In the genomic region with DNA sequence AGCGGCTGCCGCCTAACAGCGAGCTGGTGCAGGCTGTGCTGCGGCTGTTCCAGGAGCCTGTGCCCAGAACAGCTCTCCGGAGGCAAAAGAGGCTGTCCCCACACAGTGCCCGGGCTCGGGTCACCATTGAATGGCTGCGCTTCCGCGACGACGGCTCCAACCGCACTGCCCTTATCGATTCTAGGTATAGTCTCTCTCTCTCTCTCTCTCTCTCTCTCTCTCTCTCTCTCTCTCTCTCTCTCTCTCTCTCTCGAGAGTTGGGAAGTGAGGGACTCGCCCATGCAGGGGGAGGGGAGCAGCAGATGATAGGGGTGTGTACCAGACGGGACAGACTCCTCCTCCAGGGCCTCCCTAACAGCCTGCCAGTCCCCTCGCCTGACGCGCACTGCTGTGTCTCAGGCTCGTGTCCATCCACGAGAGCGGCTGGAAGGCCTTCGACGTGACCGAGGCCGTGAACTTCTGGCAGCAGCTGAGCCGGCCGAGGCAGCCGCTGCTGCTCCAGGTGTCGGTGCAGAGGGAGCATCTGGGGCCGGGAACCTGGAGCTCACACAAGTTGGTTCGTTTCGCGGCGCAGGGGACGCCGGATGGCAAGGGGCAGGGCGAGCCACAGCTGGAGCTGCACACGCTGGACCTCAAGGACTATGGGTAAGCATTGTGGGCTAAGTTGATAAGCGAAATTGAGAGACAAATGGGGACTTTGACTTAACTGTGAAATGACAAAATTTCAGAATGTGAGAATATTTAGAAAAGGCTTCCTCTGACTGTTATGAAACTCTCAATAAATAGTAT, we compare ENCODE assay signal across 8 mouse cellular contexts. TPM values are rescaled to one million over a fixed set of nuclear protein-coding genes. Genes with fewer than 3 reads are reported as not detected.
A peak's percentile ranks its signal among the peaks of the same experiment; 100 is the strongest.
DNase-seq lines count a peak whose midpoint lies in the region; ATAC-seq and TF ChIP-seq lines count a peak whose summit lies in the region.
"Not testable (repeated sequence)": the region's sequence is repeated elsewhere in the genome, so short reads cannot be mapped to it uniquely, and the experiment has no call there.

No protein-coding gene starts in this region.

- not testable (repeated sequence) for H3K9ac ChIP-seq in forebrain, embryonic 14.5 days (ENCODE audit: low read length); midbrain, embryonic 11.5 days (ENCODE audit: low read length)
- peak overlapping the region; percentile 59; the same call in 1 of the 2 replicates for H3K9ac ChIP-seq in heart, embryonic 16.5 days (ENCODE audit: low read length)
- H3K9ac ChIP-seq in liver, adult 2 months (ENCODE audit: low read depth, low read length): peak overlapping the region; percentile 32

- not testable (repeated sequence) for H3K27ac ChIP-seq in forebrain, embryonic 14.5 days (ENCODE audit: low read depth, low read length); heart, embryonic 16.5 days (ENCODE audit: low read length); kidney, adult 2 months (ENCODE audit: insufficient read depth, low read depth, low read length); liver, adult 2 months (replicated peaks; ENCODE audit: insufficient read depth, low read depth, low read length); midbrain, embryonic 11.5 days (ENCODE audit: low read depth, low read length); small intestine, adult 2 months (ENCODE audit: insufficient read depth, low read depth, low read length)

- not testable (repeated sequence) for TF ChIP-seq POLR2A in kidney, adult 2 months (IDR thresholded peaks at IDR 0.05; ENCODE audit: low read depth, low read length); liver, adult 2 months (IDR thresholded peaks at IDR 0.05; ENCODE audit: extremely low read depth, insufficient read depth, low read length); small intestine, adult 2 months (IDR thresholded peaks at IDR 0.05; ENCODE audit: low read depth, low read length)

- H3K4me1 ChIP-seq in forebrain, embryonic 14.5 days (ENCODE audit: control insufficient read depth, insufficient read depth, low read length); heart, embryonic 16.5 days (ENCODE audit: control insufficient read depth, insufficient read depth, low read length); kidney, adult 2 months (ENCODE audit: control insufficient read depth, insufficient read depth, low read length); liver, adult 2 months (ENCODE audit: control insufficient read depth, insufficient read depth, low read length); midbrain, embryonic 11.5 days (ENCODE audit: control insufficient read depth, insufficient read depth, low read length); small intestine, adult 2 months (ENCODE audit: control insufficient read depth, insufficient read depth, insufficient read length, low read length): not testable (repeated sequence)

- H3K9me3 ChIP-seq in forebrain, embryonic 14.5 days (replicated peaks; ENCODE audit: control insufficient read depth, low read length); heart, embryonic 16.5 days (replicated peaks; ENCODE audit: control insufficient read depth, low read length); midbrain, embryonic 11.5 days (ENCODE audit: control insufficient read depth, low read length): not testable (repeated sequence)

- 2% methylated on average over 33 of the region's 41 CpGs for WGBS in forebrain, embryonic 14.5 days
- 4% methylated on average over 37 of the region's 41 CpGs for WGBS in heart, embryonic 16.5 days
- WGBS in kidney, adult 2 months: 14% methylated on average over 39 of the region's 41 CpGs
- WGBS in liver, adult 2 months: 5% methylated on average over 36 of the region's 41 CpGs
- WGBS in midbrain, embryonic 11.5 days: 1% methylated on average over 37 of the region's 41 CpGs
- WGBS in small intestine, adult 2 months: 3% methylated on average over 41 of the region's 41 CpGs

- peak overlapping the region; percentile 4; the same call in 1 of the 2 replicates for H3K4me3 ChIP-seq in forebrain, embryonic 14.5 days (ENCODE audit: low read depth, low read length)
- H3K4me3 ChIP-seq in heart, embryonic 16.5 days (ENCODE audit: low read length): peak overlapping the region; percentile 43
- peak overlapping the region; percentile 13 for H3K4me3 ChIP-seq in kidney, adult 2 months (ENCODE audit: insufficient read depth, low read depth, low read length)
- H3K4me3 ChIP-seq in liver, adult 2 months (ENCODE audit: insufficient read depth, low read depth, low read length): peak overlapping the region; percentile 62
- H3K4me3 ChIP-seq in midbrain, embryonic 11.5 days (ENCODE audit: low read depth, low read length): peak overlapping the region; percentile 9; the same call in 1 of the 2 replicates
- peak overlapping the region; percentile 60 for H3K4me3 ChIP-seq in small intestine, adult 2 months (ENCODE audit: low read depth, low read length)

- H3K79me2 ChIP-seq in liver, adult 2 months (ENCODE audit: control insufficient read depth, insufficient read depth, low read length): not testable (repeated sequence)

- peak; percentile 85 for ATAC-seq in forebrain, embryonic 14.5 days
- peak; percentile 73 for ATAC-seq in heart, embryonic 16.5 days (replicated peaks; ENCODE audit: extremely low read depth, insufficient read depth, low FRiP score)
- peak; percentile 75 for ATAC-seq in midbrain, embryonic 11.5 days (ENCODE audit: low FRiP score)

- not testable (repeated sequence) for H3K36me3 ChIP-seq in forebrain, embryonic 14.5 days (ENCODE audit: control insufficient read depth, insufficient read depth, low read length); heart, embryonic 16.5 days (ENCODE audit: control insufficient read depth, insufficient read depth); kidney, adult 2 months (ENCODE audit: control insufficient read depth, insufficient read depth, low read length); liver, adult 2 months (ENCODE audit: control insufficient read depth, insufficient read depth, low read length); midbrain, embryonic 11.5 days (ENCODE audit: control insufficient read depth, insufficient read depth, low read length); small intestine, adult 2 months (ENCODE audit: control insufficient read depth, insufficient read depth, low read length)

- peak; percentile 37 for DNase-seq in CD4-positive helper T cell, adult 2 months (ENCODE audit: low read depth, low spot score)
- peak; percentile 60 for DNase-seq in brain, adult 2 months (ENCODE audit: low read depth, low spot score)
- peak; percentile 49 for DNase-seq in forebrain, embryonic 14.5 days (ENCODE audit: low spot score)
- peak; percentile 54 for DNase-seq in kidney, adult 2 months
- DNase-seq in liver, adult 2 months (ENCODE audit: extremely low read depth, low read depth, low spot score): peak; percentile 74
- peak; percentile 89 for DNase-seq in midbrain, embryonic 11.5 days (ENCODE audit: low spot score, missing footprints)

- not testable (repeated sequence) for TF ChIP-seq CTCF in kidney, adult 2 months (conservative IDR thresholded peaks at IDR 0.05; ENCODE audit: insufficient read depth, insufficient read length, low read depth, low read length); liver, adult 2 months (IDR thresholded peaks at IDR 0.05; ENCODE audit: low read depth, low read length); small intestine, adult 2 months (IDR thresholded peaks at IDR 0.05; ENCODE audit: extremely low read depth, insufficient read length, insufficient replicate concordance, low read depth, low read length)

- peak overlapping the region; percentile 41 for H3K4me2 ChIP-seq in forebrain, embryonic 14.5 days (ENCODE audit: low read length)
- H3K4me2 ChIP-seq in heart, embryonic 16.5 days (ENCODE audit: low read depth, low read length): peak overlapping the region; percentile 68
- H3K4me2 ChIP-seq in midbrain, embryonic 11.5 days: peak overlapping the region; percentile 37

- H3K27me3 ChIP-seq in forebrain, embryonic 14.5 days (replicated peaks; ENCODE audit: control insufficient read depth, insufficient read depth, low read length): peaks cover 49% of the 10 kb centered on the region
- H3K27me3 ChIP-seq in heart, embryonic 16.5 days (ENCODE audit: control insufficient read depth, insufficient read depth, low read length): peaks cover 33% of the 10 kb centered on the region
- H3K27me3 ChIP-seq in kidney, adult 2 months (replicated peaks; ENCODE audit: control insufficient read depth, insufficient read depth, low read length); liver, adult 2 months (ENCODE audit: control insufficient read depth, insufficient read depth, low read length); small intestine, adult 2 months (ENCODE audit: control insufficient read depth, insufficient read depth, low read length): not testable (repeated sequence)
- H3K27me3 ChIP-seq in midbrain, embryonic 11.5 days (ENCODE audit: control insufficient read depth, insufficient read depth, low read length): peaks cover 44% of the 10 kb centered on the region

RNA-seq across cellular contexts. Expression of a gene that starts 2.0 kb away (rescaled TPM):
- polyA plus RNA-seq in forebrain, embryonic 14.5 days (2014; fragmentation: Nextera tagmentation; extraction: Ambion mirVana): 0.15 and 0.56 TPM in 2 replicates
- 1.1 and 1.5 TPM in 2 replicates for polyA plus RNA-seq in heart, embryonic 16.5 days (2015; fragmentation: Nextera tagmentation; extraction: Ambion mirVana)
- 2.9 and 3.8 TPM in 2 replicates for polyA plus RNA-seq in kidney, adult 2 months (2012; rRNA removed)
- 1.8 and 1.9 TPM in 2 replicates for total RNA-seq in liver, adult 2 months (2014; rRNA removed)
- 1.4 TPM in 2 replicates for polyA plus RNA-seq in liver, adult 2 months (2012; rRNA removed)
- polyA plus RNA-seq in midbrain, embryonic 11.5 days (2014; fragmentation: Nextera tagmentation; extraction: Ambion mirVana): 0.51 and 1.1 TPM in 2 replicates
- 6.3 and 7.1 TPM in 2 replicates for polyA plus RNA-seq in small intestine, adult 2 months (2012; rRNA removed)

RNA-seq across cellular contexts. Expression of a gene that starts 5.3 kb away (rescaled TPM):
- 1.1 and 1.3 TPM in 2 replicates for polyA plus RNA-seq in forebrain, embryonic 14.5 days (2014; fragmentation: Nextera tagmentation; extraction: Ambion mirVana)
- polyA plus RNA-seq in heart, embryonic 16.5 days (2015; fragmentation: Nextera tagmentation; extraction: Ambion mirVana): 11.2 and 14.8 TPM in 2 replicates
- 26.7 and 28.7 TPM in 2 replicates for polyA plus RNA-seq in kidney, adult 2 months (2012; rRNA removed)
- 9.5 and 12.8 TPM in 2 replicates for total RNA-seq in liver, adult 2 months (2014; rRNA removed)
- polyA plus RNA-seq in liver, adult 2 months (2012; rRNA removed): 14.6 and 15.8 TPM in 2 replicates
- polyA plus RNA-seq in midbrain, embryonic 11.5 days (2014; fragmentation: Nextera tagmentation; extraction: Ambion mirVana): 2.4 and 2.5 TPM in 2 replicates
- 23.5 and 31.9 TPM in 2 replicates for polyA plus RNA-seq in small intestine, adult 2 months (2012; rRNA removed)

RNA-seq across cellular contexts. Expression of a gene that starts 32.7 kb away (rescaled TPM):
- polyA plus RNA-seq in forebrain, embryonic 14.5 days (2014; fragmentation: Nextera tagmentation; extraction: Ambion mirVana): 83.2 and 94.0 TPM in 2 replicates
- 55.1 and 60.6 TPM in 2 replicates for polyA plus RNA-seq in heart, embryonic 16.5 days (2015; fragmentation: Nextera tagmentation; extraction: Ambion mirVana)
- 20.9 and 24.1 TPM in 2 replicates for polyA plus RNA-seq in kidney, adult 2 months (2012; rRNA removed)
- total RNA-seq in liver, adult 2 months (2014; rRNA removed): 5.7 and 6.4 TPM in 2 replicates
- 7.8 and 8.5 TPM in 2 replicates for polyA plus RNA-seq in liver, adult 2 months (2012; rRNA removed)
- polyA plus RNA-seq in midbrain, embryonic 11.5 days (2014; fragmentation: Nextera tagmentation; extraction: Ambion mirVana): 85.4 and 97.9 TPM in 2 replicates
- polyA plus RNA-seq in small intestine, adult 2 months (2012; rRNA removed): 21.8 and 23.2 TPM in 2 replicates

RNA-seq across cellular contexts. Expression of a gene that starts 43.9 kb away (rescaled TPM):
- polyA plus RNA-seq in forebrain, embryonic 14.5 days (2014; fragmentation: Nextera tagmentation; extraction: Ambion mirVana): 2.4 and 2.5 TPM in 2 replicates
- polyA plus RNA-seq in heart, embryonic 16.5 days (2015; fragmentation: Nextera tagmentation; extraction: Ambion mirVana): 0.06 and 0.08 TPM in 2 replicates
- not detected in 2 replicates for polyA plus RNA-seq in kidney, adult 2 months (2012; rRNA removed)
- total RNA-seq in liver, adult 2 months (2014; rRNA removed): not detected in 2 replicates
- polyA plus RNA-seq in liver, adult 2 months (2012; rRNA removed): not detected in 2 replicates
- polyA plus RNA-seq in midbrain, embryonic 11.5 days (2014; fragmentation: Nextera tagmentation; extraction: Ambion mirVana): not detected in 2 replicates
- not detected in 2 replicates for polyA plus RNA-seq in small intestine, adult 2 months (2012; rRNA removed)

Comparison
In these comparisons a context has a peak if more than half of its experiments do, and no peak if none do; other contexts are left out.
1. DNase-seq: peak in every context shown above with its lines; median percentile 89 in midbrain, embryonic 11.5 days; 74 in liver, adult 2 months; 60 in brain, adult 2 months; 54 in kidney, adult 2 months; 49 in forebrain, embryonic 14.5 days; 37 in CD4-positive helper T cell, adult 2 months.
2. H3K4me3 ChIP-seq: peak in every context shown above with its lines; median percentile 62 in liver, adult 2 months; 60 in small intestine, adult 2 months; 43 in heart, embryonic 16.5 days; 13 in kidney, adult 2 months; 9 in midbrain, embryonic 11.5 days; 4 in forebrain, embryonic 14.5 days.